Mouse (Mus musculus) left cerebral cortex, adult 2 months (tissue): Measurements from ENCODE around the gene Mef2d. TPM values are rescaled to one million over a fixed set of nuclear protein-coding genes. Genes with fewer than 3 reads are reported as not detected.

Experiments
- DNase-seq, 2 experiments: peaks; one replicate each; pipeline ENCODE4 v3.0.0; 2021 to 2022; ENCODE audit warnings: low spot score in 2 of 2, mixed read lengths in 1 of 2; ENCODE audit errors: extremely low spot score in 1 of 2
- H3K27ac ChIP-seq: fragments of 200-600 bp; 2 replicates; pipeline ENCODE4 v1.8.1; 2022
- H3K4me3 ChIP-seq: fragments of 200-600 bp; 2 replicates; pipeline ENCODE4 v1.8.1; 2022
- CTCF ChIP-seq: fragments of 200-600 bp; IDR thresholded peaks from 2 replicates; pipeline ENCODE4 v1.8.1; 2022; ENCODE audit warnings: antibody characterized with exemption, mild to moderate bottlenecking, moderate library complexity
- intact Hi-C: fragments of 180-260 bp; cut with DNase I; formaldehyde crosslinking; loops from one replicate; pipeline ENCODE4 v1.15.1; 2025
- total RNA-seq, 2 experiments: library from RNA; stranded (reverse); gene quantifications; 2 replicates each; pipeline ENCODE4 v1.2.3; 2021

Mef2d gene
- total RNA-seq, 2 experiments from 2014 or later: 223 to 225 TPM

- peak; percentile 70 to 75 for DNase-seq
- Histone ChIP-seq H3K4me3 (peak overlapping the region; percentile 71), H3K27ac (peak overlapping the region; percentile 93)
- intact Hi-C loops: no loop called here
- no peak for TF ChIP-seq CTCF
Measured at GRCm38 (mm10) chr3:88206901-88207371, 64.8 kb downstream of the Mef2d start.

- TF ChIP-seq CTCF: no peak
- no peak for DNase-seq
- intact Hi-C loops: no loop called here
- H3K27ac ChIP-seq: peak overlapping the region; percentile 93
- H3K4me3 ChIP-seq: peak overlapping the region; percentile 71
Measured at GRCm38 (mm10) chr3:88207451-88208100, 65.4 kb downstream of the Mef2d start.

GRCm38 (mm10) chr3:88208226-88208720 lies 66.1 kb downstream of the Mef2d start:
- no peak for TF ChIP-seq CTCF
- intact Hi-C loops: no loop called here
- peak in 1 of 2 experiments; percentile 11 for DNase-seq
- Histone ChIP-seq H3K4me3 (peak overlapping the region; percentile 71), H3K27ac (peak overlapping the region; percentile 93)

GRCm38 (mm10) chr3:88209306-88209705 lies 67.1 kb downstream of the Mef2d start:
- H3K4me3 ChIP-seq: peak overlapping the region; percentile 71
- intact Hi-C loops: no loop called here
- DNase-seq: peak in 1 of 2 experiments; percentile 20
- TF ChIP-seq CTCF: no peak
- H3K27ac ChIP-seq: peak overlapping the region; percentile 93

GRCm38 (mm10) chr3:88210121-88210520 lies 67.9 kb downstream of the Mef2d start:
- DNase-seq: peak in 1 of 2 experiments; percentile 10
- TF ChIP-seq CTCF: no peak
- H3K4me3 ChIP-seq: peak overlapping the region; percentile 71
- intact Hi-C loops: no loop called here
- H3K27ac ChIP-seq: peak overlapping the region; percentile 93

GRCm38 (mm10) chr3:88210918-88211317 lies 68.7 kb downstream of the Mef2d start:
- no peak for TF ChIP-seq CTCF
- intact Hi-C loops: no loop called here
- Histone ChIP-seq H3K4me3 (peak overlapping the region; percentile 71), H3K27ac (peak overlapping the region; percentile 93)
- DNase-seq: peak in 1 of 2 experiments; percentile 9

- peak overlapping the region; percentile 71 for H3K4me3 ChIP-seq
- H3K27ac ChIP-seq: peak overlapping the region; percentile 61
- intact Hi-C loops: no loop called here
- no peak for TF ChIP-seq CTCF
- peak in 1 of 2 experiments; percentile 9 for DNase-seq
Measured at GRCm38 (mm10) chr3:88212356-88212755, 70.2 kb downstream of the Mef2d start.

GRCm38 (mm10) chr3:88213019-88213418 lies 70.8 kb downstream of the Mef2d start:
- TF ChIP-seq CTCF: no peak
- no peak for DNase-seq
- intact Hi-C loops: no loop called here
- Histone ChIP-seq H3K4me3 (peak overlapping the region; percentile 51), H3K27ac (peak overlapping the region; percentile 81)

- intact Hi-C loops: no loop called here
- DNase-seq: peak; percentile 79 to 82
- peak overlapping the region; percentile 95 for H3K27ac ChIP-seq
- peak overlapping the region; percentile 51 for H3K4me3 ChIP-seq
- no peak for TF ChIP-seq CTCF
Measured at GRCm38 (mm10) chr3:88214197-88214938, 72.2 kb downstream of the Mef2d start.

GRCm38 (mm10) chr3:88214971-88215552 lies 72.9 kb downstream of the Mef2d start:
- no peak for DNase-seq

GRCm38 (mm10) chr3:88215553-88216004 lies 73.4 kb downstream of the Mef2d start:
- no peak for DNase-seq
- no peak for TF ChIP-seq CTCF

More at GRCm38 (mm10) chr3:88214971-88215552, 72.9 kb downstream of the Mef2d start:
- H3K4me3 ChIP-seq: peak overlapping the region; percentile 51
- intact Hi-C loops: no loop called here
- no peak for TF ChIP-seq CTCF
- peak overlapping the region; percentile 95 for H3K27ac ChIP-seq

More at GRCm38 (mm10) chr3:88215553-88216004, 73.4 kb downstream of the Mef2d start:
- peak overlapping the region; percentile 95 for H3K27ac ChIP-seq
- intact Hi-C loops: loop anchor here (2.0 kb wide), 1 partner anchor 15 kb away; no protein-coding TSS in a partner anchor
- H3K4me3 ChIP-seq: peak overlapping the region; percentile 51
